Mouse (Mus musculus): Measurements from ENCODE around the gene Dynll1. TPM values are rescaled to one million over a fixed set of nuclear protein-coding genes. Genes with fewer than 3 reads are reported as not detected.

The Dynll1 gene
- total and polyA plus RNA-seq, 3 experiments: 561 to 740 (median 736) TPM

GRCm38 (mm10) chr5:115261880-115262279, 38.9 kb downstream of the Dynll1 start:
- Histone ChIP-seq H3K27ac (ENCODE audit: control insufficient read depth, low read depth, low read length) (no peak overlapping the region), H3K9ac (ENCODE audit: control insufficient read depth, low read depth, low read length, poor library complexity, severe bottlenecking) (no peak overlapping the region), H3K9me3 (replicated peaks; ENCODE audit: insufficient read depth, low read length) (no peaks in the 10 kb centered on the region), H3K79me2 (ENCODE audit: control insufficient read depth, insufficient read depth, low read length, poor library complexity) (peaks cover 27% of the 10 kb centered on the region), H3K4me1 (ENCODE audit: control insufficient read depth in 1 of 2, insufficient read depth in 2 of 2, low read length in 2 of 2) (peaks cover 2 to 10% of the 10 kb centered on the region in 2 experiments; a peak in 3 of 4 replicates), H3K27me3 (ENCODE audit: control insufficient read depth in 1 of 2, insufficient read depth in 2 of 2, low read length in 2 of 2) (no peaks in the 10 kb centered on the region), H3K4me3 (ENCODE audit: control insufficient read depth in 1 of 2, insufficient read depth in 1 of 2, low read depth in 2 of 2, low read length in 2 of 2) (no peak overlapping the region), H3K36me3 (ENCODE audit: control insufficient read depth in 1 of 2, insufficient read depth in 2 of 2, low read length in 2 of 2) (peaks cover 7 to 8% of the 10 kb centered on the region in 2 experiments)
- TF ChIP-seq POLR2AphosphoS5 (IDR thresholded peaks at IDR 0.05; ENCODE audit: borderline replicate concordance, low read depth, low read length) (no peak), MAX (IDR thresholded peaks at IDR 0.05; ENCODE audit: low read length) (no peak), POLR2A (IDR thresholded peaks at IDR 0.05; ENCODE audit: control insufficient read depth in 1 of 2, insufficient read depth in 1 of 2, low read depth in 1 of 2, low read length in 2 of 2, poor library complexity in 1 of 2) (no peak), ETS1 (IDR thresholded peaks at IDR 0.05; ENCODE audit: low read depth, low read length) (no peak), EP300 (IDR thresholded peaks at IDR 0.05; ENCODE audit: low read depth in 1 of 2, low read length in 2 of 2) (no peak), E2F4 (IDR thresholded peaks at IDR 0.05; ENCODE audit: borderline replicate concordance, low read depth, low read length) (no peak), ZMIZ1 (IDR thresholded peaks at IDR 0.05; ENCODE audit: low read depth, low read length) (no peak), KAT2A (conservative IDR thresholded peaks at IDR 0.05; ENCODE audit: low read depth, low read length) (no peak)
- DNase-seq (ENCODE audit: low read depth, low spot score): no peak

GRCm38 (mm10) chr5:115261141-115261540, 39.7 kb downstream of the Dynll1 start:
- H3K4me1 ChIP-seq (ENCODE audit: control insufficient read depth in 1 of 2, insufficient read depth in 2 of 2, low read length in 2 of 2): peaks cover 0 to 2% of the 10 kb centered on the region in 2 experiments; a peak in 1 of 4 replicates
- peaks cover 22% of the 10 kb centered on the region for H3K79me2 ChIP-seq (ENCODE audit: control insufficient read depth, insufficient read depth, low read length, poor library complexity)
- no peaks in the 10 kb centered on the region for H3K27me3 ChIP-seq (ENCODE audit: control insufficient read depth in 1 of 2, insufficient read depth in 2 of 2, low read length in 2 of 2)
- DNase-seq (ENCODE audit: low read depth, low spot score): no peak
- TF ChIP-seq POLR2AphosphoS5 (IDR thresholded peaks at IDR 0.05; ENCODE audit: borderline replicate concordance, low read depth, low read length) (no peak), TAL1 (IDR thresholded peaks at IDR 0.05; ENCODE audit: low read length) (no peak), CTCF (IDR thresholded peaks at IDR 0.05 in 2 of 3, conservative IDR thresholded peaks at IDR 0.05 in 1 of 3; ENCODE audit: control insufficient read depth in 1 of 3, insufficient read depth in 1 of 3, low read depth in 2 of 3, low read length in 3 of 3, poor library complexity in 1 of 3, severe bottlenecking in 1 of 3) (no peak), MAX (IDR thresholded peaks at IDR 0.05; ENCODE audit: low read length) (no peak), MEF2A (IDR thresholded peaks at IDR 0.05; ENCODE audit: extremely low read depth, insufficient replicate concordance, low read depth, low read length, poor library complexity, severe bottlenecking) (no peak), BHLHE40 (IDR thresholded peaks at IDR 0.05; ENCODE audit: borderline replicate concordance, low read depth, low read length) (no peak), TCF12 (IDR thresholded peaks at IDR 0.05; ENCODE audit: low read depth, low read length) (no peak), MYC (IDR thresholded peaks at IDR 0.05; ENCODE audit: low read depth, low read length) (no peak), MYB (IDR thresholded peaks at IDR 0.05; ENCODE audit: low read depth, low read length) (no peak), MAZ (IDR thresholded peaks at IDR 0.05; ENCODE audit: low read depth, low read length) (no peak), SIN3A (IDR thresholded peaks at IDR 0.05; ENCODE audit: low read length) (no peak), RAD21 (IDR thresholded peaks at IDR 0.05; ENCODE audit: low read depth, low read length) (no peak), GABPA (IDR thresholded peaks at IDR 0.05; ENCODE audit: low read depth, low read length) (no peak), USF2 (IDR thresholded peaks at IDR 0.05; ENCODE audit: borderline replicate concordance in 1 of 2, insufficient read depth in 1 of 2, low read depth in 1 of 2, low read length in 2 of 2) (no peak), USF1 (IDR thresholded peaks at IDR 0.05; ENCODE audit: low read depth, low read length) (no peak), E2F4 (IDR thresholded peaks at IDR 0.05; ENCODE audit: borderline replicate concordance, low read depth, low read length) (no peak), ELF1 (IDR thresholded peaks at IDR 0.05; ENCODE audit: low read depth, low read length) (no peak), NELFE (IDR thresholded peaks at IDR 0.05; ENCODE audit: low read depth, low read length) (no peak)
- peaks cover under 1 to 7% of the 10 kb centered on the region in 2 experiments; a peak in 3 of 4 replicates for H3K36me3 ChIP-seq (ENCODE audit: control insufficient read depth in 1 of 2, insufficient read depth in 2 of 2, low read length in 2 of 2)
- no peak overlapping the region for H3K4me3 ChIP-seq (ENCODE audit: control insufficient read depth in 1 of 2, insufficient read depth in 1 of 2, low read depth in 2 of 2, low read length in 2 of 2)
- H3K27ac ChIP-seq (ENCODE audit: control insufficient read depth, low read depth, low read length): no peak overlapping the region
- no peaks in the 10 kb centered on the region for H3K9me3 ChIP-seq (replicated peaks; ENCODE audit: insufficient read depth, low read length)
- H3K9ac ChIP-seq (ENCODE audit: control insufficient read depth, low read depth, low read length, poor library complexity, severe bottlenecking): no peak overlapping the region

Measured in MEL (cell line).